Mouse (Mus musculus) liver, postnatal 0 days (tissue): Measurements from ENCODE around the gene 1600014C10Rik. TPM values are rescaled to one million over a fixed set of nuclear protein-coding genes. Genes with fewer than 3 reads are reported as not detected.

Experiments
- ATAC-seq: fragments of 200-750 bp; cut with Nextera tagmentation; 2 replicates; pipeline ENCODE4 v1.8.0; 2017; ENCODE audit warnings: mild to moderate bottlenecking, moderate library complexity
- DNase-seq: peaks from one replicate; pipeline ENCODE4 v3.0.0-alpha.2; 2016
- H3K27ac ChIP-seq: fragments of 300-500 bp; sonication (generic); 2 replicates; pipeline ENCODE4 v1.5.1; 2014; ENCODE audit warnings: antibody characterized with exemption, moderate library complexity, mild to moderate bottlenecking, low read depth
- H3K27me3 ChIP-seq: fragments of 300-500 bp; sonication (generic); 2 replicates; pipeline ENCODE4 v1.6.1; 2014; ENCODE audit warnings: low read length, control low read depth, mixed read lengths; ENCODE audit not compliant: insufficient read depth
- H3K36me3 ChIP-seq: fragments of 300-500 bp; sonication (generic); replicated peaks from 2 replicates; pipeline ENCODE4 v1.6.1; 2014; ENCODE audit warnings: mild to moderate bottlenecking, control low read depth, low read length, moderate library complexity, mixed read lengths; ENCODE audit not compliant: insufficient read depth
- H3K4me1 ChIP-seq: fragments of 300-500 bp; sonication (generic); 2 replicates; pipeline ENCODE4 v1.6.1; 2014; ENCODE audit warnings: antibody characterized with exemption, mild to moderate bottlenecking, control low read depth; ENCODE audit not compliant: insufficient read depth
- H3K4me2 ChIP-seq: fragments of 300-500 bp; sonication (generic); 2 replicates; pipeline ENCODE4 v1.6.1; 2014; ENCODE audit warnings: low read depth, mild to moderate bottlenecking, low read length, moderate library complexity, mixed read lengths
- H3K4me3 ChIP-seq: fragments of 300-500 bp; sonication (generic); 2 replicates; pipeline ENCODE4 v1.5.1; 2014; ENCODE audit warnings: low read depth, low read length
- H3K9ac ChIP-seq: fragments of 300-500 bp; sonication (generic); replicated peaks from 2 replicates; pipeline ENCODE4 v1.6.1; 2014; ENCODE audit warnings: mild to moderate bottlenecking, moderate library complexity
- H3K9me3 ChIP-seq: fragments of 300-500 bp; sonication (generic); 2 replicates; pipeline ENCODE4 v1.6.1; 2016; ENCODE audit warnings: mild to moderate bottlenecking, control low read depth, low read length, mixed read lengths
- CTCF ChIP-seq: sonication (generic); IDR thresholded peaks from 2 replicates; pipeline ENCODE4 v1.5.1; 2016; ENCODE audit warnings: antibody characterized with exemption, low read depth
- EP300 ChIP-seq: IDR thresholded peaks from 2 replicates; pipeline ENCODE4 v1.6.1; 2016; ENCODE audit warnings: antibody characterized with exemption, low read depth, mild to moderate bottlenecking
- WGBS: fragments of 180-500 bp; shearing (Covaris S2); extraction: QIAGEN DNeasy Blood & Tissue Kit; methylation state at CpG from one replicate; pipeline ENCODE4 v1.1.7; 2014; ENCODE audit not compliant: insufficient replicate concordance; 5-methylcytosine and 5-hydroxymethylcytosine counted together
- polyA plus RNA-seq: library from polyadenylated mRNA; unstranded; fragments of >200 nt; fragmentation: Nextera tagmentation; extraction: Ambion mirVana; gene quantifications from 2 replicates; pipeline ENCODE4 v1.2.1, GENCODE M21; 2015

1600014C10Rik gene
- polyA plus RNA-seq, 1 experiment from 2014 or later: 78.1 TPM

DNA sequence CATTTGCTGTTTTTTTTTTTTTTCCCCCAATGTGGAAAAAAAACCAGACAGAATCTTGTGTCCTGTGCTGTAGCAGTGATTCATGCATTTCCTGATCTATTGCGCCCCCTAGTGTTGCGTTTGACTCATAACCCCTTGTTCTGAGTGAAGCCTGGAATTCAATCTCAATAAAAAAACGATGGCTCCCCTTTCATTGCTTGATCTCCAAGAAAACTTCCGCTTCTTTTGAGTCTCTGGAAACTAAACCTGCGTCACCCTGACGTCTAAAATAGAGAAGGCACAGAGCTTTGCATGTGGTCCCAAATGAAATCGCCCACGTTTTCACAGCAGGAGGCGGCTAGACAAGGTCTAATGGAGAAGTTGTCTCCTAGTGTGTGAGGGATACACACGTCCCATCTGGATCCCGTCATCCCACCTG lies 15.3 kb upstream of the 1600014C10Rik start:
- no peak for ATAC-seq
- DNase-seq: no peak
- TF ChIP-seq CTCF: peak; percentile 75
- TF ChIP-seq EP300: no peak
- Histone ChIP-seq H3K9me3 (no peaks in the 10 kb centered on the region), H3K4me1 (peaks cover 2% of the 10 kb centered on the region; the same call in 1 of the 2 replicates), H3K4me2 (peak overlapping the region; percentile 27; the same call in 1 of the 2 replicates), H3K27me3 (no peaks in the 10 kb centered on the region), H3K36me3 (no peaks in the 10 kb centered on the region), H3K9ac (no peak overlapping the region), H3K4me3 (no peak overlapping the region), H3K27ac (no peak overlapping the region)
- 18% methylated on average over 11 of the region's 11 CpGs for WGBS

DNA sequence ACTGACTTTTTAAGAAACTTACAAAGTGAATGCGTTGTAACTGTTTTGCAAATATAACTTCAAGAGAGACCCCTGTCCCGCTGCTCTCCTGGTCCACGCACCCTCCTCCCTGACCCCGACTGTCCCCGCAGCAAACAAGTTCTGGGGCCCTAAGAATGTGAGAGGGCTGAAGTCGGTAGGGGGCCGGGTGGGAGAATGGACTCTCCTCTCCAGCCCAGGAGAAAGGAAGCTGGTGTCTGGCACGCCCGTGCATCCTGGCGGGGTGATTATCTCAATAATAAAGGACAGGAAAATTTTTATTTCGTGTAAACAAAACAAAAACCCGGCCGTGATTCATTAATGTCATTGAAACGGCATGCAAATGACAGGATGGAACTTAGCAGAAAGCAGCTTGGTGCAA lies 9.1 kb upstream of the 1600014C10Rik start:
- TF ChIP-seq CTCF (no peak), EP300 (no peak)
- no peaks in the 10 kb centered on the region for H3K36me3 ChIP-seq
- 32% methylated on average over 14 of the region's 14 CpGs for WGBS
- no peaks in the 10 kb centered on the region for H3K9me3 ChIP-seq
- H3K4me1 ChIP-seq: peaks cover 5% of the 10 kb centered on the region; the same call in 1 of the 2 replicates
- peak overlapping the region; percentile 9; the same call in 1 of the 2 replicates for H3K4me3 ChIP-seq
- H3K27ac ChIP-seq: no peak overlapping the region
- peaks cover 15% of the 10 kb centered on the region; the same call in 1 of the 2 replicates for H3K27me3 ChIP-seq
- no peak for DNase-seq
- no peak for ATAC-seq
- no peak overlapping the region for H3K9ac ChIP-seq
- H3K4me2 ChIP-seq: peak overlapping the region; percentile 60

DNA sequence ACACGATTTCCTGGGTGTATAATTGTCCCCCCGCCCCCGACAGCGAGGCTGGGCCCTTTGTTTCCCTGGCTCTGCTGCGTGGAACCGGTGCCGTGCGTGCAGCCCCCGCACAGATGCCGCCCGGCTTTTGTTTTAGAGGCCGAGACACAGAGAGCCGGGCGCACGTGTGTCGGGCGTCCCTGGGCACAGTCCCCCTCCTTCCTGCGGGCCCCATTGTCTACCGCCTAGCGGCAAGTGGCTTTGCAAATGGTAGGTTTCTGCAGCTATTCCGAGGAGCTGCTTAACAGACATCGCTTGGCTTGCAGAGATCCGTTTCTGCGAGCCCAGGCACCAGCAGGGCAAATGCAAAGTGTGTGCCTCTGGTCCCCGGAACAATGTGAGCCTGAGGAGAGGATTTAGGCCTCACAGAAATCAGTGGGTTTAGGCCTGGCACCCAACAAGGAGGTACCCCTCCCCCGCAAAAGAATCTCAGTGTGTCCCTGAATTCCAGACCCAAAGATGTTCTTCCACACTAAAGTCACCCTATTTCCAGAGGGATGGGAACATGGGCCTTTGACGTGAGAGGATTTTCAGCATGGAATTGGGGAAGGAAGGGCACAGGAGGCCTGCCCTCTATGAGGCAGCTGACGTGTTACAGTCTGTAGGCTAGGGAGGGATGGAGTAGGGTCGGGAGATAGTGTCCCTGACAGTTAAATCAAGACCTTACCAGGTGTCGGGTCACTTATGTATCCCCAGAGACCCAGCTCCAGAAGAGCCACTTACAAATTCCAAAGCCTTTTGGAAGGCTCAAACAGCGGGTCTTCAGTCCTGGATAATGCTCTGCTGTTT lies 8.5 kb upstream of the 1600014C10Rik start:
- WGBS: 16% methylated on average over 31 of the region's 31 CpGs
- ATAC-seq (no peak), DNase-seq (no peak)
- Histone ChIP-seq H3K4me2 (peak overlapping the region; percentile 60), H3K4me3 (peak overlapping the region; percentile 9; the same call in 1 of the 2 replicates), H3K36me3 (no peaks in the 10 kb centered on the region), H3K9me3 (no peaks in the 10 kb centered on the region), H3K9ac (no peak overlapping the region), H3K4me1 (peaks cover 5% of the 10 kb centered on the region; the same call in 1 of the 2 replicates), H3K27me3 (peaks cover 15% of the 10 kb centered on the region; the same call in 1 of the 2 replicates), H3K27ac (no peak overlapping the region)
- no peak for TF ChIP-seq EP300
- TF ChIP-seq CTCF: no peak

DNA sequence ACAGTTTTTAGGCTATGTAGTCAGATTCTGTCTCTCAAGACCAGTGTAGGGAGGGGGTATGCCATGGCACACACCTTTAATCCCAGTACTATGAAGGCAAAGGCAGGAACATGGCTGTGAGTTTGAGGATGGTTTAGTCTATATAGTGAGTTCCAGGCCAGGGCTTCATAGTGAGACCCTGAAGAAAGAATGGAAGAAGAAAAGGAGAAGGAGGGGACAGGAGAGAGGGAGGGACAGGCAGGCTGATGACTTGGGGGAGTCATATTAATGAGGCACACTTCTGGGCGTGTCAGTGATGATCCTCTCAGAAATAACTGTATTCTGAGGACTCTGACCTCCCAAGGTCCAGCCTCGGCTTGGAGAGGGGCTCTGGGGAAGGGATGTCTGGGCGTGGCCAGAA lies 7.0 kb upstream of the 1600014C10Rik start:
- Histone ChIP-seq H3K27me3 (peaks cover 15% of the 10 kb centered on the region; the same call in 1 of the 2 replicates), H3K9me3 (no peaks in the 10 kb centered on the region), H3K4me1 (peaks cover 5% of the 10 kb centered on the region; the same call in 1 of the 2 replicates), H3K27ac (no peak overlapping the region), H3K4me2 (no peak overlapping the region), H3K9ac (no peak overlapping the region), H3K36me3 (no peaks in the 10 kb centered on the region), H3K4me3 (no peak overlapping the region)
- no peak for ATAC-seq
- WGBS: 73% methylated on average over 3 of the region's 3 CpGs
- TF ChIP-seq CTCF: no peak
- no peak for TF ChIP-seq EP300
- no peak for DNase-seq

DNA sequence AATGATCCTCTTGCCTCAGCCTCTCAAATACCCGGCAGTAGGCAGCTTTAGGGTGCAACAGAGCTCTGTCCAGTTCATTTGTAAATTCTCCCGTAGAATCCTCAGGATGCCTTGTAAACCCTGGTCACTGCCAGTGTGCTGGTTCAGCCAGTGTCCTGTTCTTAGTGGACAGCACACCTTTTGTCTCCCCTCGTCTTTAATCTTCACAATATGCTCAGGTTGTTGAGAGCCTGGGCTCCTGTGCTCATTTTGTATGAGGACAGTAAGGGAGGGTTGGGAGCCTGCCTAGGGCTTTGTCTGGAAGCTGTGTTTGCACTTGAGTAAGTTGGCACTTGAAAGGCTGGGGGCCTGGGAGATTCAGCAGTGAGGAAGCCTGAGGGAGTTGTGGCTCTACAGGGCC lies 3.1 kb upstream of the 1600014C10Rik start:
- H3K36me3 ChIP-seq: no peaks in the 10 kb centered on the region
- no peak for ATAC-seq
- 62% methylated on average over 3 of the region's 3 CpGs for WGBS

DNA sequence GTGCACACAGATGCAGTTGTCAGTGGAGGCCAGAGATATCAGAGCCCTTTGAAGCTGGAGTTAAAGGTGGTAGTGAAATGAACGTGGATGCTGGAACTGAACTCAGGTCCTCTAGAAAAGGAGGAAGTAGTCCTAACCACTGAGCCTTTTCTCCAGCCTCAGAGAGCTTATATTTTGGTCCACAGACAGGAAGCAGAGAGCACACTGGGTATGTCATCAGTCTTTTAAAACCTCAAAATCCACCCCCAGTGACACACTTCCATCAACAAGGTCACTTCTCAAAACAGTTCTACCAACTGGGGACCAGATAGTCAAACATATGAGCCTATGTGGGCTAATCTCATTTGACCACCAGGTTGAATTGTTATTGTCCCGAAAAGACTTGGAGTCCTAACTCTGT lies 1.7 kb upstream of the 1600014C10Rik start:
- Histone ChIP-seq H3K36me3 (no peaks in the 10 kb centered on the region), H3K27ac (no peak overlapping the region), H3K4me2 (no peak overlapping the region), H3K4me1 (peaks cover 14% of the 10 kb centered on the region), H3K4me3 (no peak overlapping the region), H3K9me3 (no peaks in the 10 kb centered on the region), H3K9ac (no peak overlapping the region), H3K27me3 (no peaks in the 10 kb centered on the region)
- no peak for TF ChIP-seq EP300
- TF ChIP-seq CTCF: no peak
- WGBS: 43% methylated on average over 2 of the region's 2 CpGs
- no peak for DNase-seq
- ATAC-seq: no peak

More for the DNA sequence above, 3.1 kb upstream of the 1600014C10Rik start:
- TF ChIP-seq EP300: no peak
- no peak for TF ChIP-seq CTCF
- 0 out of 2 replicates have a peak, but pooled peaks cover 1% of the 10 kb centered on the region for H3K27me3 ChIP-seq
- no peaks in the 10 kb centered on the region for H3K9me3 ChIP-seq
- no peak overlapping the region for H3K9ac ChIP-seq
- no peak overlapping the region for H3K27ac ChIP-seq
- no peak for DNase-seq
- no peak overlapping the region for H3K4me2 ChIP-seq
- peaks cover 7% of the 10 kb centered on the region for H3K4me1 ChIP-seq
- no peak overlapping the region for H3K4me3 ChIP-seq
